Mouse (Mus musculus): ENCODE measurements around the gene Atn1. TPM values are rescaled to one million over a fixed set of nuclear protein-coding genes. Genes with fewer than 3 reads are reported as not detected.

Gene Atn1
- polyA plus RNA-seq, 1 experiment from 2014 or later: 22.3 TPM

GRCm38 (mm10) chr6:124717968-124718367, 38.4 kb downstream of the Atn1 start:
- Histone ChIP-seq H3K27ac (replicated peaks) (no peak overlapping the region), H3K9ac (replicated peaks) (no peak overlapping the region), H3K27me3 (no peaks in the 10 kb centered on the region), H3K4me1 (peaks cover 14% of the 10 kb centered on the region), H3K4me3 (no peak overlapping the region), H3K36me3 (peaks cover 39% of the 10 kb centered on the region), H3K4me2 (replicated peaks) (no peak overlapping the region), H3K9me3 (no peaks in the 10 kb centered on the region)
- ATAC-seq (replicated peaks): no peak
- WGBS: 81% methylated on average over 13 of the region's 13 CpGs

- no peak for ATAC-seq (replicated peaks)
- Histone ChIP-seq H3K4me2 (replicated peaks) (no peak overlapping the region), H3K4me3 (no peak overlapping the region), H3K9me3 (no peaks in the 10 kb centered on the region), H3K4me1 (peaks cover 19% of the 10 kb centered on the region), H3K27me3 (no peaks in the 10 kb centered on the region), H3K9ac (replicated peaks) (no peak overlapping the region), H3K27ac (replicated peaks) (no peak overlapping the region), H3K36me3 (peaks cover 39% of the 10 kb centered on the region)
- WGBS: 64% methylated on average over 20 of the region's 20 CpGs
These were observed 39.3 kb downstream of the Atn1 start for GRCm38 (mm10) chr6:124716864-124717490.

GRCm38 (mm10) chr6:124712918-124713317, 43.4 kb downstream of the Atn1 start:
- peak overlapping the region; percentile 79 for H3K4me2 ChIP-seq (replicated peaks)
- peaks cover 39% of the 10 kb centered on the region for H3K36me3 ChIP-seq
- H3K27me3 ChIP-seq: no peaks in the 10 kb centered on the region
- peak overlapping the region; percentile 92 for H3K9ac ChIP-seq (replicated peaks)
- 21% methylated on average over 11 of the region's 11 CpGs for WGBS
- no peaks in the 10 kb centered on the region for H3K9me3 ChIP-seq
- no peak for ATAC-seq (replicated peaks)
- H3K27ac ChIP-seq (replicated peaks): no peak overlapping the region
- peak overlapping the region; percentile 99 for H3K4me3 ChIP-seq
- peaks cover 44% of the 10 kb centered on the region for H3K4me1 ChIP-seq

GRCm38 (mm10) chr6:124711824-124712782, 44.2 kb downstream of the Atn1 start, which contains the start of the genes Emg1 and Phb2:
Emg1 (minus strand) TSS chr6:124712178.
Phb2 (plus strand) TSS chr6:124712336.
- ATAC-seq (replicated peaks): peak; percentile 96
- H3K9me3 ChIP-seq: no peaks in the 10 kb centered on the region
- peak within 1 kb of the TSS; percentile 99 for H3K4me3 ChIP-seq
- H3K27me3 ChIP-seq: no peaks in the 10 kb centered on the region
- peak within 1 kb of the TSS; percentile 78 for H3K27ac ChIP-seq (replicated peaks)
- under 1% methylated on average over 75 of the region's 76 CpGs for WGBS
- H3K4me2 ChIP-seq (replicated peaks): peak within 1 kb of the TSS; percentile 79
- peaks cover 32% of the 10 kb centered on the region for H3K36me3 ChIP-seq
- H3K4me1 ChIP-seq: peaks cover 44% of the 10 kb centered on the region
- H3K9ac ChIP-seq (replicated peaks): peak within 1 kb of the TSS; percentile 92

GRCm38 (mm10) chr6:124708289-124708889, 47.9 kb downstream of the Atn1 start:
- no peak for ATAC-seq (replicated peaks)
- no peaks in the 10 kb centered on the region for H3K27me3 ChIP-seq
- 94% methylated on average over 10 of the region's 10 CpGs for WGBS

GRCm38 (mm10) chr6:124706061-124706627, 50.2 kb downstream of the Atn1 start:
- WGBS: 88% methylated on average over 5 of the region's 5 CpGs
- no peak overlapping the region for H3K4me3 ChIP-seq
- no peak for ATAC-seq (replicated peaks)
- no peak overlapping the region for H3K9ac ChIP-seq (replicated peaks)
- H3K27me3 ChIP-seq: no peaks in the 10 kb centered on the region
- H3K27ac ChIP-seq (replicated peaks): no peak overlapping the region
- H3K9me3 ChIP-seq: no peaks in the 10 kb centered on the region
- peaks cover 21% of the 10 kb centered on the region for H3K4me1 ChIP-seq
- H3K4me2 ChIP-seq (replicated peaks): no peak overlapping the region
- peaks cover 43% of the 10 kb centered on the region for H3K36me3 ChIP-seq

More at GRCm38 (mm10) chr6:124708289-124708889, 47.9 kb downstream of the Atn1 start:
- H3K4me2 ChIP-seq (replicated peaks): no peak overlapping the region
- H3K9me3 ChIP-seq: no peaks in the 10 kb centered on the region
- no peak overlapping the region for H3K9ac ChIP-seq (replicated peaks)
- no peak overlapping the region for H3K4me3 ChIP-seq
- H3K36me3 ChIP-seq: peaks cover 22% of the 10 kb centered on the region
- H3K27ac ChIP-seq (replicated peaks): no peak overlapping the region
- peaks cover 34% of the 10 kb centered on the region for H3K4me1 ChIP-seq

GRCm38 (mm10) chr6:124704417-124704816, 51.9 kb downstream of the Atn1 start:
- H3K9ac ChIP-seq (replicated peaks): no peak overlapping the region
- peaks cover 46% of the 10 kb centered on the region for H3K36me3 ChIP-seq
- 96% methylated on average over 2 of the region's 2 CpGs for WGBS
- H3K4me2 ChIP-seq (replicated peaks): no peak overlapping the region
- H3K4me1 ChIP-seq: peaks cover 4% of the 10 kb centered on the region
- no peaks in the 10 kb centered on the region for H3K9me3 ChIP-seq
- no peak for ATAC-seq (replicated peaks)
- no peak overlapping the region for H3K27ac ChIP-seq (replicated peaks)
- no peaks in the 10 kb centered on the region for H3K27me3 ChIP-seq
- no peak overlapping the region for H3K4me3 ChIP-seq

GRCm38 (mm10) chr6:124703789-124704188, 52.5 kb downstream of the Atn1 start:
- ATAC-seq (replicated peaks): no peak
- H3K4me3 ChIP-seq: no peak overlapping the region
- 75% methylated on average over 7 of the region's 7 CpGs for WGBS
- peaks cover 50% of the 10 kb centered on the region for H3K36me3 ChIP-seq
- H3K9ac ChIP-seq (replicated peaks): no peak overlapping the region
- no peak overlapping the region for H3K27ac ChIP-seq (replicated peaks)
- no peaks in the 10 kb centered on the region for H3K4me1 ChIP-seq
- H3K9me3 ChIP-seq: no peaks in the 10 kb centered on the region
- no peaks in the 10 kb centered on the region for H3K27me3 ChIP-seq
- H3K4me2 ChIP-seq (replicated peaks): no peak overlapping the region

- H3K4me3 ChIP-seq: no peak overlapping the region
- H3K9me3 ChIP-seq: no peaks in the 10 kb centered on the region
- peak; percentile 64 for ATAC-seq (replicated peaks)
- no peak overlapping the region for H3K9ac ChIP-seq (replicated peaks)
- 57% methylated on average over 3 of the region's 3 CpGs for WGBS
- H3K27me3 ChIP-seq: no peaks in the 10 kb centered on the region
- H3K27ac ChIP-seq (replicated peaks): no peak overlapping the region
- no peaks in the 10 kb centered on the region for H3K4me1 ChIP-seq
- H3K4me2 ChIP-seq (replicated peaks): no peak overlapping the region
- H3K36me3 ChIP-seq: peaks cover 50% of the 10 kb centered on the region
These were observed 53.6 kb downstream of the Atn1 start for GRCm38 (mm10) chr6:124702784-124703103.

GRCm38 (mm10) chr6:124702102-124702783, 54.1 kb downstream of the Atn1 start:
- Histone ChIP-seq H3K4me2 (replicated peaks) (no peak overlapping the region), H3K4me1 (no peaks in the 10 kb centered on the region), H3K36me3 (peaks cover 50% of the 10 kb centered on the region), H3K4me3 (no peak overlapping the region), H3K27me3 (no peaks in the 10 kb centered on the region), H3K9me3 (no peaks in the 10 kb centered on the region), H3K27ac (replicated peaks) (no peak overlapping the region), H3K9ac (replicated peaks) (no peak overlapping the region)
- ATAC-seq (replicated peaks): peak; percentile 21
- WGBS: 93% methylated on average over 17 of the region's 17 CpGs

- Histone ChIP-seq H3K9ac (replicated peaks) (no peak overlapping the region), H3K4me1 (no peaks in the 10 kb centered on the region), H3K27me3 (no peaks in the 10 kb centered on the region), H3K27ac (replicated peaks) (no peak overlapping the region), H3K9me3 (no peaks in the 10 kb centered on the region), H3K36me3 (peaks cover 50% of the 10 kb centered on the region), H3K4me2 (replicated peaks) (no peak overlapping the region), H3K4me3 (no peak overlapping the region)
- 83% methylated on average over 8 of the region's 8 CpGs for WGBS
- peak; percentile 42; the same call in 1 of the 2 replicates for ATAC-seq (replicated peaks)
These were observed 55.0 kb downstream of the Atn1 start for GRCm38 (mm10) chr6:124701338-124701737.
